8 mouse cellular contexts compared by ENCODE assay signal in the genomic region with DNA sequence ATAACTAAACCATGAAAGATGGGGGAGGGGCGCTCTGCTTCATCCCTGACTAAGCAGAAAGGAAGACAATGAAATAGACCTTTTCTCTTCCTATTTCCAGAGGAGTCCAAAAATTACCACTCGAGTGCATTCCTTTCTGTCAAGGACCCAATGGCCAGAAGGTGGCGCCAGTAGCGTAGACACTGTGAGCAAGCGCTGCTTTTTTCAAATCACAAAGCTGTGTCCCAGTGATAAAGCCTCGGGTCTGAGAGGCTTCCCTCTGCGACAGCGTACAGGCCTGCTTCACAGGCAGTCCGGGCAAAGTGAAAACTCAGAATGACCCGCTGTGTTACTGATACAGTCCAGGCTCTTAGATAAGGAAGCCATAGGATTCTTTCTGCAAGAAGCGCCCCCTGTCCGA. TPM values are rescaled to one million over a fixed set of nuclear protein-coding genes. Genes with fewer than 3 reads are reported as not detected.
DNase-seq lines count a peak whose midpoint lies in the region; ATAC-seq and TF ChIP-seq lines count a peak whose summit lies in the region.

No protein-coding gene starts in this region.

- peaks cover 1% of the 10 kb centered on the region for H3K27me3 ChIP-seq in CH12.LX (replicated peaks)
- H3K27me3 ChIP-seq in forebrain, embryonic 11.5 days (ENCODE audit: control insufficient read depth, insufficient read depth, low read length) = no peaks in the 10 kb centered on the region
- H3K27me3 ChIP-seq in liver, postnatal 0 days (ENCODE audit: insufficient read depth, low read length) = no peaks in the 10 kb centered on the region
- no peaks in the 10 kb centered on the region for H3K27me3 ChIP-seq in thymus, adult 2 months (ENCODE audit: control insufficient read depth, insufficient read depth, low read length)

- peak; percentile 54 to 94; a peak in 3 of 4 replicates for TF ChIP-seq CTCF in CH12.LX (conservative IDR thresholded peaks at IDR 0.05 in 1 of 2, IDR thresholded peaks at IDR 0.05 in 1 of 2; ENCODE audit: low read depth in 2 of 2, low read length in 2 of 2)
- peak; percentile 90 for TF ChIP-seq CTCF in liver, postnatal 0 days (IDR thresholded peaks at IDR 0.05; ENCODE audit: low read depth)
- peak; percentile 28; the same call in 1 of the 2 replicates for TF ChIP-seq CTCF in olfactory bulb, adult 2 months (IDR thresholded peaks at IDR 0.05; ENCODE audit: insufficient read depth, low read depth, low read length)
- 0 out of 2 replicates have a peak, but pooled peaks have one; percentile 36 for TF ChIP-seq CTCF in thymus, adult 2 months (IDR thresholded peaks at IDR 0.05; ENCODE audit: borderline replicate concordance, control insufficient read depth, extremely low read depth, insufficient read depth, low read length, poor library complexity)

- no peak overlapping the region for H3K9ac ChIP-seq in CH12.LX (ENCODE audit: insufficient read depth, low read depth)
- H3K9ac ChIP-seq in forebrain, embryonic 11.5 days (ENCODE audit: low read length) = peak overlapping the region; percentile 43; the same call in 1 of the 2 replicates
- no peak overlapping the region for H3K9ac ChIP-seq in liver, postnatal 0 days (replicated peaks)

- peak; percentile 87 for DNase-seq in CH12.LX (ENCODE audit: extremely low read depth)
- peak; percentile 77 for DNase-seq in c-Kit-positive CD71-negative TER-119-negative erythroid progenitor cells, embryonic 14.5 days (ENCODE audit: low read depth)
- DNase-seq in forebrain, embryonic 11.5 days (ENCODE audit: low spot score) = peak; percentile 91
- peak; percentile 84 to 88 for DNase-seq in heart, postnatal 10 days
- DNase-seq in large intestine, adult 2 months (ENCODE audit: low read depth, low spot score) = peak; percentile 36
- DNase-seq in liver, postnatal 0 days = peak; percentile 85
- DNase-seq in thymus, adult 2 months = peak; percentile 69

- in situ Hi-C loops in CH12.LX (cut with MboI; ENCODE audit: low pct_ligation_motif_present, low pct_unique_long_range_greater_than_20kb, low sequenced_read_pairs) = no loop called here

- H3K4me3 ChIP-seq in CH12.LX (replicated peaks in 1 of 3; ENCODE audit: low read depth in 2 of 3, low read length in 2 of 3, poor library complexity in 1 of 3) = no peak overlapping the region
- peak overlapping the region; percentile 12; the same call in 1 of the 2 replicates for H3K4me3 ChIP-seq in forebrain, embryonic 11.5 days (ENCODE audit: low read depth, low read length)
- H3K4me3 ChIP-seq in liver, postnatal 0 days (ENCODE audit: low read depth, low read length) = no peak overlapping the region
- H3K4me3 ChIP-seq in olfactory bulb, adult 2 months (ENCODE audit: insufficient read depth, low read depth, low read length) = no peak overlapping the region
- no peak overlapping the region for H3K4me3 ChIP-seq in thymus, adult 2 months (ENCODE audit: control insufficient read depth, insufficient read depth, low read length)

- H3K79me2 ChIP-seq in CH12.LX (replicated peaks; ENCODE audit: control insufficient read depth, extremely low read depth, insufficient read depth, poor library complexity, severe bottlenecking) = no peaks in the 10 kb centered on the region

- peaks cover 0 to 10% of the 10 kb centered on the region in 2 experiments; a peak in 2 of 4 replicates for H3K4me1 ChIP-seq in CH12.LX (ENCODE audit: control insufficient read depth in 1 of 2, insufficient read depth in 2 of 2)
- H3K4me1 ChIP-seq in forebrain, embryonic 11.5 days (replicated peaks; ENCODE audit: control insufficient read depth, insufficient read depth, low read length) = no peaks in the 10 kb centered on the region
- no peaks in the 10 kb centered on the region for H3K4me1 ChIP-seq in liver, postnatal 0 days (ENCODE audit: insufficient read depth)
- H3K4me1 ChIP-seq in olfactory bulb, adult 2 months (ENCODE audit: control insufficient read depth, insufficient read depth, low read length) = no peaks in the 10 kb centered on the region
- no peaks in the 10 kb centered on the region for H3K4me1 ChIP-seq in thymus, adult 2 months (replicated peaks; ENCODE audit: control insufficient read depth, insufficient read depth, low read length)

- peak overlapping the region; percentile 73 for H3K4me2 ChIP-seq in CH12.LX (ENCODE audit: insufficient read depth, low read depth, poor library complexity, severe bottlenecking)
- peak overlapping the region; percentile 46 for H3K4me2 ChIP-seq in forebrain, embryonic 11.5 days (ENCODE audit: low read depth, low read length, severe bottlenecking)
- peak overlapping the region; percentile 35; the same call in 1 of the 2 replicates for H3K4me2 ChIP-seq in liver, postnatal 0 days (ENCODE audit: low read depth, low read length)

- no peaks in the 10 kb centered on the region for H3K9me3 ChIP-seq in CH12.LX (replicated peaks; ENCODE audit: low read length)
- H3K9me3 ChIP-seq in forebrain, embryonic 11.5 days (ENCODE audit: control insufficient read depth, low read length) = no peaks in the 10 kb centered on the region
- no peaks in the 10 kb centered on the region for H3K9me3 ChIP-seq in liver, postnatal 0 days (ENCODE audit: low read length)

- intact Hi-C loops in heart, postnatal 10 days (cut with DNase I) = no loop called here

- WGBS in forebrain, embryonic 11.5 days = 5% methylated on average over 12 of the region's 12 CpGs
- WGBS in large intestine, adult 2 months = 15% methylated on average over 12 of the region's 12 CpGs
- WGBS in liver, postnatal 0 days (ENCODE audit: insufficient replicate concordance) = 5% methylated on average over 12 of the region's 12 CpGs
- 10% methylated on average over 12 of the region's 12 CpGs for WGBS in olfactory bulb, adult 2 months
- WGBS in thymus, adult 2 months = 14% methylated on average over 12 of the region's 12 CpGs

- ATAC-seq in forebrain, embryonic 11.5 days (replicated peaks; ENCODE audit: low FRiP score) = peak; percentile 64
- no peak for ATAC-seq in liver, postnatal 0 days

- no peak for TF ChIP-seq POLR2A in CH12.LX (IDR thresholded peaks at IDR 0.05; ENCODE audit: low read depth, low read length)
- no peak for TF ChIP-seq POLR2A in olfactory bulb, adult 2 months (IDR thresholded peaks at IDR 0.05; ENCODE audit: insufficient read depth, low read depth, low read length)
- no peak for TF ChIP-seq POLR2A in thymus, adult 2 months (IDR thresholded peaks at IDR 0.05; ENCODE audit: control insufficient read depth, extremely low read depth, insufficient read depth, low read length, poor library complexity)

- no peak for TF ChIP-seq EP300 in CH12.LX (IDR thresholded peaks at IDR 0.05; ENCODE audit: low read length)
- TF ChIP-seq EP300 in liver, postnatal 0 days (IDR thresholded peaks at IDR 0.05; ENCODE audit: low read depth) = no peak

- peak; percentile 70 for TF ChIP-seq RAD21 in CH12.LX (IDR thresholded peaks at IDR 0.05; ENCODE audit: low read depth, low read length)

- no peaks in the 10 kb centered on the region for H3K36me3 ChIP-seq in CH12.LX (replicated peaks in 1 of 2; ENCODE audit: control insufficient read depth in 1 of 2, insufficient read depth in 1 of 2, low read length in 1 of 2)
- no peaks in the 10 kb centered on the region for H3K36me3 ChIP-seq in forebrain, embryonic 11.5 days (ENCODE audit: control insufficient read depth, insufficient read depth, low read length)
- no peaks in the 10 kb centered on the region for H3K36me3 ChIP-seq in liver, postnatal 0 days (replicated peaks; ENCODE audit: insufficient read depth, low read length)
- H3K36me3 ChIP-seq in thymus, adult 2 months (ENCODE audit: control insufficient read depth, insufficient read depth, low read length) = no peaks in the 10 kb centered on the region

- H3K27ac ChIP-seq in CH12.LX (ENCODE audit: insufficient read depth, low read depth) = no peak overlapping the region
- no peak overlapping the region for H3K27ac ChIP-seq in forebrain, embryonic 11.5 days (ENCODE audit: low read depth, low read length)
- no peak overlapping the region for H3K27ac ChIP-seq in liver, postnatal 0 days (ENCODE audit: low read depth)
- no peak overlapping the region for H3K27ac ChIP-seq in olfactory bulb, adult 2 months (ENCODE audit: insufficient read depth, low read depth, low read length)
- H3K27ac ChIP-seq in thymus, adult 2 months (ENCODE audit: control insufficient read depth, insufficient read depth, low read length) = no peak overlapping the region

- dilution Hi-C loops in CH12.LX (cut with MboI; ENCODE audit: extremely low pct_ligation_motif_present, extremely low pct_unique_long_range_greater_than_20kb, low sequenced_read_pairs) = no loop called here

TF ChIP-seq in CH12.LX, 34 proteins besides CTCF, POLR2A, EP300 and RAD21 (continues in another document):
- peak; percentile 83 for TF ChIP-seq ZNF384 (IDR thresholded peaks at IDR 0.05; ENCODE audit: low read depth, low read length)
- TF ChIP-seq ELF1 (IDR thresholded peaks at IDR 0.05; ENCODE audit: low read depth, low read length) = peak; percentile 46; the same call in 1 of the 2 replicates
- 0 out of 2 replicates have a peak, but pooled peaks have one; percentile 43 for TF ChIP-seq MYC (IDR thresholded peaks at IDR 0.05; ENCODE audit: low read depth, low read length)
- no peak for TF ChIP-seq HCFC1 (IDR thresholded peaks at IDR 0.05; ENCODE audit: low read depth, low read length)
- peak; percentile 61 for TF ChIP-seq SMC3 (IDR thresholded peaks at IDR 0.05; ENCODE audit: low read depth, low read length)
- 0 out of 2 replicates have a peak, but pooled peaks have one; percentile 18 for TF ChIP-seq IRF4 (IDR thresholded peaks at IDR 0.05; ENCODE audit: low read depth, low read length)

RNA-seq across cellular contexts. Expression of a gene that starts 28.2 kb away (rescaled TPM):
- total RNA-seq in CH12.LX (2012; rRNA removed) (not detected in 2 replicates), CH12.LX (2014; rRNA removed) (not detected in 2 replicates)
- not detected in 2 replicates for polyA plus RNA-seq in CH12.LX (2012; ENCODE audit: insufficient read length, low read depth)
- 0.11 and 0.12 TPM in 2 replicates for polyA plus RNA-seq in forebrain, embryonic 11.5 days (2014; fragmentation: Nextera tagmentation; extraction: Ambion mirVana)
- total RNA-seq in heart, postnatal 10 days (2021) = not detected
- polyA plus RNA-seq in large intestine, adult 2 months (2012; rRNA removed) = 0.09 TPM in 1 of 2 replicates, not detected in the other
- polyA plus RNA-seq in liver, postnatal 0 days (2015; fragmentation: Nextera tagmentation; extraction: Ambion mirVana) = not detected in 2 replicates
- not detected in 2 replicates for polyA plus RNA-seq in olfactory bulb, adult 2 months (2012; ENCODE audit: insufficient read depth, insufficient read length, low replicate concordance, missing spikeins)
- 0.38 and 0.54 TPM in 2 replicates for polyA plus RNA-seq in thymus, adult 2 months (2012; rRNA removed)

RNA-seq across cellular contexts. Expression of a gene that starts 45.2 kb away (rescaled TPM):
- total RNA-seq in CH12.LX (2012; rRNA removed) = 26.5 and 29.8 TPM in 2 replicates
- total RNA-seq in CH12.LX (2014; rRNA removed) = 45.0 and 46.4 TPM in 2 replicates
- polyA plus RNA-seq in CH12.LX (2012; ENCODE audit: insufficient read length, low read depth) = 80.5 and 84.7 TPM in 2 replicates
- 137 and 139 TPM in 2 replicates for polyA plus RNA-seq in forebrain, embryonic 11.5 days (2014; fragmentation: Nextera tagmentation; extraction: Ambion mirVana)
- total RNA-seq in heart, postnatal 10 days (2021) = 100 to 1,000 TPM; 188 to 189 TPM
- 36.5 and 81.1 TPM in 2 replicates for polyA plus RNA-seq in large intestine, adult 2 months (2012; rRNA removed)
- polyA plus RNA-seq in liver, postnatal 0 days (2015; fragmentation: Nextera tagmentation; extraction: Ambion mirVana) = 245 and 267 TPM in 2 replicates
- not detected in 2 replicates for polyA plus RNA-seq in olfactory bulb, adult 2 months (2012; ENCODE audit: insufficient read depth, insufficient read length, low replicate concordance, missing spikeins)
- polyA plus RNA-seq in thymus, adult 2 months (2012; rRNA removed) = 67.9 and 77.6 TPM in 2 replicates

Comparison
In these comparisons a context has a peak if more than half of its experiments do, and no peak if none do; other contexts are left out.
1. DNase-seq: peak in every context shown above with its lines; median percentile 91 in forebrain, embryonic 11.5 days; 87 in CH12.LX; 86 in heart, postnatal 10 days; 85 in liver, postnatal 0 days; 77 in c-Kit-positive CD71-negative TER-119-negative erythroid progenitor cells, embryonic 14.5 days; 69 in thymus, adult 2 months; 36 in large intestine, adult 2 months.
2. CTCF ChIP-seq: peak in every context shown above with its lines; median percentile 90 in liver, postnatal 0 days; 74 in CH12.LX; 36 in thymus, adult 2 months; 28 in olfactory bulb, adult 2 months.
3. RNA of a gene that starts 45.2 kb away (polyA plus RNA-seq): 245 to 267 TPM in liver, postnatal 0 days, 137 to 139 TPM in forebrain, embryonic 11.5 days, 80.5 to 84.7 TPM in CH12.LX, 67.9 to 77.6 TPM in thymus, adult 2 months and 36.5 to 81.1 TPM in large intestine, adult 2 months; not detected in olfactory bulb, adult 2 months; every median in the first group is over 10 times any median in the second.
4. Peak in every context shown above with its lines, with median percentiles within 50 percentile points of each other: H3K4me2 ChIP-seq.